Mouse (Mus musculus) frontal cortex, postnatal 25 days (tissue): ENCODE measurements around the gene Ptafr.

ENCODE experiments used
- DNase-seq, 2 experiments: peaks; one replicate each; pipeline ENCODE4 v3.0.0; 2022; ENCODE audit warnings: low spot score in 2 of 2

Gene Ptafr

GRCm38 (mm10) chr4:132563965-132564364 lies at the start of gene Ptafr:
Ptafr (plus strand) TSS chr4:132564067.
- no peak for DNase-seq

GRCm38 (mm10) chr4:132514555-132515135 lies 49.2 kb upstream of the Ptafr start:
- peak; percentile 68 to 71 for DNase-seq

GRCm38 (mm10) chr4:132515369-132516155 lies 48.3 kb upstream of the Ptafr start:
- DNase-seq: peak; percentile 64 to 78

- DNase-seq: no peak
Measured at GRCm38 (mm10) chr4:132518066-132518465, 45.8 kb upstream of the Ptafr start.

GRCm38 (mm10) chr4:132519188-132519587 lies 44.7 kb upstream of the Ptafr start:
- DNase-seq: no peak

- DNase-seq: no peak
Measured at GRCm38 (mm10) chr4:132524321-132524741, 39.5 kb upstream of the Ptafr start.

- no peak for DNase-seq
Measured at GRCm38 (mm10) chr4:132524808-132525207, 39.1 kb upstream of the Ptafr start.

- no peak for DNase-seq
Measured at GRCm38 (mm10) chr4:132526678-132527077, 37.2 kb upstream of the Ptafr start.

- no peak for DNase-seq
Measured at GRCm38 (mm10) chr4:132527917-132528522, 35.8 kb upstream of the Ptafr start.

GRCm38 (mm10) chr4:132529344-132529743 lies 34.5 kb upstream of the Ptafr start:
- no peak for DNase-seq

GRCm38 (mm10) chr4:132530033-132530804 lies 33.6 kb upstream of the Ptafr start:
- DNase-seq: no peak

GRCm38 (mm10) chr4:132532496-132532895 lies 31.4 kb upstream of the Ptafr start:
- DNase-seq: no peak

- peak; percentile 68 to 78 for DNase-seq
Measured at GRCm38 (mm10) chr4:132532981-132533916, 30.6 kb upstream of the Ptafr start, which contains the start of gene Atpif1. Atpif1 (minus strand) TSS chr4:132533659.

- peak; percentile 82 to 90 for DNase-seq
Measured at GRCm38 (mm10) chr4:132535406-132536121, 28.3 kb upstream of the Ptafr start, which contains the start of gene Dnajc8. Dnajc8 (plus strand) TSS chr4:132535550.

- no peak for DNase-seq
Measured at GRCm38 (mm10) chr4:132539481-132539880, 24.4 kb upstream of the Ptafr start.

GRCm38 (mm10) chr4:132541413-132541812 lies 22.5 kb upstream of the Ptafr start:
- DNase-seq: no peak

- no peak for DNase-seq
Measured at GRCm38 (mm10) chr4:132542724-132543123, 21.1 kb upstream of the Ptafr start.

GRCm38 (mm10) chr4:132545851-132546250 lies 18.0 kb upstream of the Ptafr start:
- peak; percentile 31 to 49 for DNase-seq

- DNase-seq: no peak
Measured at GRCm38 (mm10) chr4:132554221-132554620, 9.6 kb upstream of the Ptafr start.

- DNase-seq: no peak
Measured at GRCm38 (mm10) chr4:132554653-132555052, 9.2 kb upstream of the Ptafr start.
